Mouse (Mus musculus): ENCODE results near the gene AU018091. TPM values are rescaled to one million over a fixed set of nuclear protein-coding genes. Genes with fewer than 3 reads are reported as not detected.
"Not testable (repeated sequence)": the region's sequence is repeated elsewhere in the genome, so short reads cannot be mapped to it uniquely, and the experiment has no call there.

The AU018091 gene
- polyA plus RNA-seq, 1 experiment from 2014 or later = not detected

DNA sequence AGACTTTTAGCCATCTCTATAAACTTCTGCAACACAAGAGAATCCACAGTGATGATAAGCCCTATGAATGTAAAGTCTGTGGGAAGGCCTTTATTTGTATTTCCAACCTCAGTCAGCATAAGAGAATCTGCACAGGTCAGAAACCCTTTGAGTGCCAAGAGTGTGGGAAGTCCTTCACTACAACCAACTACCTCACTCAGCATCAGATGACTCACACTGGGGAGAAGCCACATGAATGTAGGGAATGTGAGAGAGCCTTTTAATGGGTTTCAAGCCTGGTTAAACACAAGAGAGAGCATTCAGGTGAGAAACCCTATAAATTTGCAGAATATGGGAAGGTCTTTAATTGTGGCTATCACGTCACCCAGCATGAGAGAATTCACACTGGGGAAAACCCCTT lies 18.6 kb downstream of the AU018091 start:
- H3K4me1 ChIP-seq (replicated peaks) = no peaks in the 10 kb centered on the region
- H3K4me3 ChIP-seq (replicated peaks) = no peak overlapping the region
- no peak overlapping the region for H3K27ac ChIP-seq
- no peaks in the 10 kb centered on the region for H3K36me3 ChIP-seq
- ATAC-seq = no peak
- H3K4me2 ChIP-seq (replicated peaks) = no peak overlapping the region
- no peaks in the 10 kb centered on the region for H3K9me3 ChIP-seq
- WGBS = 88% methylated on average over 1 of the region's 1 CpGs
- no peak overlapping the region for H3K9ac ChIP-seq
- no peaks in the 10 kb centered on the region for H3K27me3 ChIP-seq (replicated peaks)

- Histone ChIP-seq H3K9ac (no peak overlapping the region), H3K4me1 (replicated peaks) (no peaks in the 10 kb centered on the region), H3K27ac (no peak overlapping the region), H3K9me3 (no peaks in the 10 kb centered on the region), H3K4me2 (replicated peaks) (no peak overlapping the region), H3K36me3 (no peaks in the 10 kb centered on the region), H3K4me3 (replicated peaks) (no peak overlapping the region), H3K27me3 (replicated peaks) (no peaks in the 10 kb centered on the region)
- no peak for ATAC-seq
These were observed 22.9 kb downstream of the AU018091 start for GRCm38 (mm10) chr7:3146072-3146471.

- no peaks in the 10 kb centered on the region for H3K4me1 ChIP-seq (replicated peaks)
- no peak overlapping the region for H3K4me3 ChIP-seq (replicated peaks)
- no peak overlapping the region for H3K4me2 ChIP-seq (replicated peaks)
- H3K9me3 ChIP-seq = no peaks in the 10 kb centered on the region
- H3K9ac ChIP-seq = no peak overlapping the region
- WGBS = 18% methylated on average over 1 of the region's 1 CpGs
- no peaks in the 10 kb centered on the region for H3K27me3 ChIP-seq (replicated peaks)
- no peak for ATAC-seq
- no peak overlapping the region for H3K27ac ChIP-seq
- no peaks in the 10 kb centered on the region for H3K36me3 ChIP-seq
These were observed 25.7 kb downstream of the AU018091 start for GRCm38 (mm10) chr7:3143329-3143728.

DNA sequence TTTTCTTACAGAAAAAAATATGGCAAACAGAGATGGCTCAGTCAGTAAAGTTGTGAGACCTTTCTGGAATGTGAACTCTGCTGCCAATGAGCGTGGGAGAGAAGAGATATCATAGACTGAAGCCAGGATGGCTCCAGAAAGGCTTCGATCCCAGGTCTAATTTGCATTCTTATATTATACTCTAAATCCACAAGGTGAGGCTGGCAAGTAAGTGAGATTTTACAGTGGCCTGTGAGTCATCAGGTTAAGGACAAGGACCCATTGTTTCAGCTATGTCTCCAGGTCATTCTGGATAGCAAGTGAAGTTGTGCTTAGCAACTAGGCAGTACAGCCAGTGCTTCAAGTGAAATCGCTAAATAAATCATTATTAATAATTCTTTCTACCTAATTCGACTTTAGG lies 33.4 kb downstream of the AU018091 start:
- H3K4me1 ChIP-seq (replicated peaks) = no peaks in the 10 kb centered on the region
- H3K9me3 ChIP-seq = no peaks in the 10 kb centered on the region
- H3K36me3 ChIP-seq = no peaks in the 10 kb centered on the region
- H3K4me3 ChIP-seq (replicated peaks) = no peak overlapping the region
- no peak overlapping the region for H3K27ac ChIP-seq
- no peak for ATAC-seq
- H3K4me2 ChIP-seq (replicated peaks) = no peak overlapping the region
- 80% methylated on average over 4 of the region's 4 CpGs for WGBS
- no peak overlapping the region for H3K9ac ChIP-seq
- no peaks in the 10 kb centered on the region for H3K27me3 ChIP-seq (replicated peaks)

- WGBS = 57% methylated on average over 1 of the region's 1 CpGs
- Histone ChIP-seq H3K4me3 (replicated peaks) (no peak overlapping the region), H3K27ac (no peak overlapping the region), H3K4me2 (replicated peaks) (no peak overlapping the region), H3K36me3 (no peaks in the 10 kb centered on the region), H3K9ac (no peak overlapping the region), H3K9me3 (no peaks in the 10 kb centered on the region), H3K27me3 (replicated peaks) (no peaks in the 10 kb centered on the region), H3K4me1 (replicated peaks) (no peaks in the 10 kb centered on the region)
- no peak for ATAC-seq
These were observed 34.3 kb downstream of the AU018091 start for GRCm38 (mm10) chr7:3134654-3135053.

DNA sequence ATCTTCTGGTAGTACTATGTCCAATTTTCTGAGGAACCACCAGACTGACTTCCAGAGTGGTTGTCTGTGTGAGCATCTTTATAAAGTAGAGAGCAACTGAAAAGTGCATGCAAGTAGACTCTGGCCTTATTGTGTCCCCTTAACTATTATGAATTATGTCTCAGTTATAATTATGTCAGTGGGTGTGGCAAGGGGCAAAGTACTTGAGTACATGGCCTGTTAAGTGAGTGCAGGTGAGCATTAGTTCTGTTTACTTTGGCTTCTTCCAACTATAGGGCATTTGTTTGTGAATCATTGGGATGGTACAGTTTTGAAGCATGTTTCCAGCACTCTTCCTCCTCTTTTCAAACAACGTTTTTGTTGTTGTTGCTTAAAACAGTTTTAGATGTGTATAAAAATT lies 38.7 kb downstream of the AU018091 start:
- H3K27ac ChIP-seq = no peak overlapping the region
- H3K36me3 ChIP-seq = no peaks in the 10 kb centered on the region
- H3K9me3 ChIP-seq = no peaks in the 10 kb centered on the region
- H3K27me3 ChIP-seq (replicated peaks) = no peaks in the 10 kb centered on the region
- H3K9ac ChIP-seq = no peak overlapping the region
- H3K4me2 ChIP-seq (replicated peaks) = no peak overlapping the region
- 60% methylated on average over 1 of the region's 1 CpGs for WGBS
- no peak overlapping the region for H3K4me3 ChIP-seq (replicated peaks)
- no peaks in the 10 kb centered on the region for H3K4me1 ChIP-seq (replicated peaks)
- peak; percentile 39; the same call in 1 of the 2 replicates for ATAC-seq

- not testable (repeated sequence) for H3K27ac ChIP-seq; H3K4me2 ChIP-seq (replicated peaks); H3K9me3 ChIP-seq; H3K36me3 ChIP-seq; H3K27me3 ChIP-seq (replicated peaks); H3K4me3 ChIP-seq (replicated peaks); ATAC-seq; H3K9ac ChIP-seq; H3K4me1 ChIP-seq (replicated peaks)
These were observed 40.4 kb downstream of the AU018091 start for GRCm38 (mm10) chr7:3128564-3128963.

GRCm38 (mm10) chr7:3111193-3111592 lies 57.8 kb downstream of the AU018091 start:
- not testable (repeated sequence) for H3K27ac ChIP-seq, ATAC-seq
- no CpG with 5 or more reads among the region's 6 CpGs for WGBS

GRCm38 (mm10) chr7:3106516-3107077 lies 62.4 kb downstream of the AU018091 start:
- not testable (repeated sequence) for H3K27me3 ChIP-seq (replicated peaks); H3K27ac ChIP-seq; H3K4me3 ChIP-seq (replicated peaks); H3K9ac ChIP-seq; ATAC-seq; H3K4me1 ChIP-seq (replicated peaks); H3K4me2 ChIP-seq (replicated peaks); H3K36me3 ChIP-seq; H3K9me3 ChIP-seq
- WGBS = 69% methylated on average over 13 of the region's 13 CpGs

More at GRCm38 (mm10) chr7:3111193-3111592, 57.8 kb downstream of the AU018091 start:
- not testable (repeated sequence) for H3K36me3 ChIP-seq; H3K4me2 ChIP-seq (replicated peaks); H3K9me3 ChIP-seq; H3K27me3 ChIP-seq (replicated peaks); H3K4me3 ChIP-seq (replicated peaks); H3K4me1 ChIP-seq (replicated peaks); H3K9ac ChIP-seq

MicroRNAs within 50 kb of the gene (microRNA counts, 519-probe panel; counts per million panel counts)
- microRNA mmu-miR-290-3p (2,567 counts per million, percentile 68 among the panel's probes with 10 or more counts), microRNA mmu-miR-290-5p (1,985 counts per million, percentile 45 among the panel's probes with 10 or more counts), microRNA mmu-miR-291a-3p (2,526 counts per million, percentile 66 among the panel's probes with 10 or more counts), microRNA mmu-miR-291a-5p (97.1 counts per million, percentile 29 among the panel's probes with 10 or more counts), microRNA mmu-miR-292-5p (97.1 counts per million, percentile 29 among the panel's probes with 10 or more counts)

Other genes starting within 250 kb of the AU018091 start
- not detected in 2 replicates for gene Nlrp12, start 80.5 kb upstream of the AU018091 start, polyA plus RNA-seq (2015; fragmentation: Nextera tagmentation; extraction: Ambion mirVana)
- gene Myadm, start 119.9 kb upstream of the AU018091 start, polyA plus RNA-seq (2015; fragmentation: Nextera tagmentation; extraction: Ambion mirVana) = 131 and 135 TPM in 2 replicates
- gene Prkcg, start 120.0 kb upstream of the AU018091 start, polyA plus RNA-seq (2015; fragmentation: Nextera tagmentation; extraction: Ambion mirVana) = 0.27 and 0.45 TPM in 2 replicates
- 1.2 and 1.8 TPM in 2 replicates for gene Cacng7, start 163.8 kb upstream of the AU018091 start, polyA plus RNA-seq (2015; fragmentation: Nextera tagmentation; extraction: Ambion mirVana)
- 2.0 and 2.2 TPM in 2 replicates for gene Cacng8, start 221.5 kb upstream of the AU018091 start, polyA plus RNA-seq (2015; fragmentation: Nextera tagmentation; extraction: Ambion mirVana)

Measured in intestine, embryonic 15.5 days (tissue).